Mouse (Mus musculus) intestine, embryonic 16.5 days (tissue): ENCODE results near the gene Fam131c. TPM values are rescaled to one million over a fixed set of nuclear protein-coding genes. Genes with fewer than 3 reads are reported as not detected.

Experiments used
- ATAC-seq: fragments of 200-750 bp; cut with Nextera tagmentation; 2 replicates; pipeline ENCODE4 v1.8.0; 2017; ENCODE audit warnings: moderate TSS enrichment, moderate library complexity
- H3K27ac ChIP-seq: fragments of 300-500 bp; sonication (generic); 2 replicates; pipeline ENCODE4 v1.5.1; 2014; ENCODE audit warnings: mild to moderate bottlenecking, low read length
- H3K27me3 ChIP-seq: fragments of 300-500 bp; sonication (generic); replicated peaks from 2 replicates; pipeline ENCODE4 v1.6.1; 2014; ENCODE audit warnings: low read length, control low read depth, mixed read lengths; ENCODE audit not compliant: control insufficient read depth, insufficient read depth
- H3K36me3 ChIP-seq: fragments of 300-500 bp; sonication (generic); 2 replicates; pipeline ENCODE4 v1.6.1; 2014; ENCODE audit warnings: low read length, control low read depth; ENCODE audit not compliant: control insufficient read depth, insufficient read depth
- H3K4me1 ChIP-seq: fragments of 300-500 bp; sonication (generic); 2 replicates; pipeline ENCODE4 v1.6.1; 2014; ENCODE audit warnings: low read length, control low read depth, mixed read lengths; ENCODE audit not compliant: control insufficient read depth, insufficient read depth
- H3K4me2 ChIP-seq: fragments of 300-500 bp; sonication (generic); 2 replicates; pipeline ENCODE4 v1.6.1; 2014; ENCODE audit warnings: low read depth, low read length, control low read depth
- H3K4me3 ChIP-seq: fragments of 300-500 bp; sonication (generic); 2 replicates; pipeline ENCODE4 v1.5.1; 2014; ENCODE audit warnings: mild to moderate bottlenecking, low read length
- H3K9ac ChIP-seq: fragments of 300-500 bp; sonication (generic); 2 replicates; pipeline ENCODE4 v1.6.1; 2014; ENCODE audit warnings: low read depth, low read length
- H3K9me3 ChIP-seq: fragments of 300-500 bp; sonication (generic); 2 replicates; pipeline ENCODE4 v1.6.1; 2016; ENCODE audit warnings: low read length, control low read depth; ENCODE audit not compliant: control insufficient read depth
- WGBS: fragments of 180-500 bp; shearing (Covaris S2); extraction: QIAGEN DNeasy Blood & Tissue Kit; methylation state at CpG from one replicate; pipeline ENCODE4 v1.1.7; 2014; 5-methylcytosine and 5-hydroxymethylcytosine counted together
- microRNA-seq: library from miRNA; unstranded; fragments of <30 nt; microRNA quantifications from one replicate; pipeline ENCODE4, GENCODE M21; 2016
- polyA plus RNA-seq: library from polyadenylated mRNA; unstranded; fragments of >200 nt; fragmentation: Nextera tagmentation; extraction: Ambion mirVana; gene quantifications from 2 replicates; pipeline ENCODE4 v1.2.1, GENCODE M21; 2015

Gene Fam131c
- polyA plus RNA-seq, 1 experiment from 2014 or later, result 1.5 TPM

DNA sequence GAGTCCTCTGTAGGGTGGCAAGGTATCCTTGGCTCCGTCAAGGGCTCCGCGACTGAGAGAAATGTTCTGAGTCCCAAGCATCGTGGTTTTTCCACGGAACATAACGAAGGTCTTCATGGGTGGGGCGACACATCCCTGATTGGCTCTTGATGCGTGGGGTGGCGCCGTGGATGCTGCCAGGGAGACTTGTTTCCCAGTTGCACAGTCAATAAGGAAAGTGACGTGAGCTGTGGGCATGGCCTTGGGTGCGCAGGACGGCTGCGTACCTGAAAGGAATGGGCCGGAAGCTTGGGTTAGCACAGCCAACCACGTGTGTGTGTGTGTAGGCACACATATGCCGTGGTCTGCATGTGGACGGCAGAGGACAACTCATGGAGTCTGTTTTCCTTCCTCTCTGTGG, 65.2 kb downstream of the Fam131c start:
- no peaks in the 10 kb centered on the region for H3K36me3 ChIP-seq
- WGBS, result 82% methylated on average over 18 of the region's 18 CpGs
- H3K4me2 ChIP-seq, result no peak overlapping the region
- peaks cover 4% of the 10 kb centered on the region; the same call in 1 of the 2 replicates for H3K4me1 ChIP-seq
- no peak overlapping the region for H3K9ac ChIP-seq
- H3K27me3 ChIP-seq, result no peaks in the 10 kb centered on the region
- no peak for ATAC-seq
- H3K9me3 ChIP-seq, result no peaks in the 10 kb centered on the region
- H3K4me3 ChIP-seq, result no peak overlapping the region
- no peak overlapping the region for H3K27ac ChIP-seq

Small RNA genes lying within 50 kb of the gene (microRNA-seq; reads per million reads assigned to microRNA genes)
- not detected for gene Gm25690

Other genes starting within 250 kb of the Fam131c start
- 44.4 and 46.4 TPM in 2 replicates for gene Szrd1, start 228.4 kb upstream of the Fam131c start, polyA plus RNA-seq
- 17.9 and 18.5 TPM in 2 replicates for gene Fbxo42, start 220.3 kb upstream of the Fam131c start, polyA plus RNA-seq
- 4.2 and 5.1 TPM in 2 replicates for gene Rsg1, start 154.3 kb upstream of the Fam131c start, polyA plus RNA-seq
- gene Arhgef19, start 128.7 kb upstream of the Fam131c start, polyA plus RNA-seq, result 15.0 and 15.1 TPM in 2 replicates
- gene Epha2, start 67.0 kb upstream of the Fam131c start, polyA plus RNA-seq, result 7.6 and 8.5 TPM in 2 replicates
- gene Clcnka, start 30.5 kb downstream of the Fam131c start, polyA plus RNA-seq, result 0.13 and 0.15 TPM in 2 replicates
- gene Clcnkb, start 47.8 kb downstream of the Fam131c start, polyA plus RNA-seq, result 0.24 TPM in 1 of 2 replicates, not detected in the other
- 5.3 and 6.6 TPM in 2 replicates for gene Hspb7, start 52.6 kb downstream of the Fam131c start, polyA plus RNA-seq
- gene Srarp, start 67.9 kb downstream of the Fam131c start, polyA plus RNA-seq, result not detected in 2 replicates
- 21.5 and 27.2 TPM in 2 replicates for gene Zbtb17, start 76.4 kb downstream of the Fam131c start, polyA plus RNA-seq
- 6.2 and 6.3 TPM in 2 replicates for gene Spen, start 170.4 kb downstream of the Fam131c start, polyA plus RNA-seq
- 63.8 and 66.2 TPM in 2 replicates for gene Fblim1, start 237.9 kb downstream of the Fam131c start, polyA plus RNA-seq